Mouse (Mus musculus) gonadal fat pad, adult 2 months (tissue): ENCODE results near the gene Csnk1e. TPM values are rescaled to one million over a fixed set of nuclear protein-coding genes. Genes with fewer than 3 reads are reported as not detected.

ENCODE experiments used
- polyA plus RNA-seq: library from polyadenylated mRNA; depleted of rRNA; stranded (reverse); fragments of >200 nt; gene quantifications from 2 replicates; pipeline ENCODE4 v1.2.3, GENCODE M21; 2012; rRNA removed

Gene Csnk1e
- polyA plus RNA-seq, 1 experiment: 77.4 TPM

Other genes starting within 250 kb of the Csnk1e start
- gene Pick1, start 226.4 kb downstream of the Csnk1e start, polyA plus RNA-seq: 33.0 and 33.9 TPM in 2 replicates
- 0.11 and 0.46 TPM in 2 replicates for gene Gm49486, start 226.2 kb downstream of the Csnk1e start, polyA plus RNA-seq
- 0.06 and 0.26 TPM in 2 replicates for gene Slc16a8, start 200.8 kb downstream of the Csnk1e start, polyA plus RNA-seq
- gene Baiap2l2, start 170.0 kb downstream of the Csnk1e start, polyA plus RNA-seq: 1.3 and 1.9 TPM in 2 replicates
- gene Pla2g6, start 127.2 kb downstream of the Csnk1e start, polyA plus RNA-seq: 40.8 and 44.8 TPM in 2 replicates
- 3.1 and 3.7 TPM in 2 replicates for gene Maff, start 108.9 kb downstream of the Csnk1e start, polyA plus RNA-seq
- gene Tmem184b, start 52.0 kb downstream of the Csnk1e start, polyA plus RNA-seq: 76.1 and 82.9 TPM in 2 replicates
- 0.06 TPM in 1 of 2 replicates, not detected in the other for gene Kcnj4, start 49.7 kb upstream of the Csnk1e start, polyA plus RNA-seq
- 22.5 and 28.6 TPM in 2 replicates for gene Kdelr3, start 60.8 kb upstream of the Csnk1e start, polyA plus RNA-seq
- gene Ddx17, start 91.2 kb upstream of the Csnk1e start, polyA plus RNA-seq: 342 and 345 TPM in 2 replicates
- 0.41 and 0.50 TPM in 2 replicates for gene Dmc1, start 149.5 kb upstream of the Csnk1e start, polyA plus RNA-seq
- 2.6 and 2.7 TPM in 2 replicates for gene Fam227a, start 203.4 kb upstream of the Csnk1e start, polyA plus RNA-seq
- gene Cby1, start 203.6 kb upstream of the Csnk1e start, polyA plus RNA-seq: 8.6 and 16.0 TPM in 2 replicates
- 44.6 and 54.0 TPM in 2 replicates for gene Tomm22, start 215.3 kb upstream of the Csnk1e start, polyA plus RNA-seq
- gene Josd1, start 232.4 kb upstream of the Csnk1e start, polyA plus RNA-seq: 23.7 and 24.3 TPM in 2 replicates
- gene Gtpbp1, start 235.3 kb upstream of the Csnk1e start, polyA plus RNA-seq: 27.7 and 37.8 TPM in 2 replicates